Mouse (Mus musculus): ENCODE measurements around the gene March9. TPM values are rescaled to one million over a fixed set of nuclear protein-coding genes. Genes with fewer than 3 reads are reported as not detected.

March9 gene
- polyA plus RNA-seq, 1 experiment = 6.9 TPM

DNA sequence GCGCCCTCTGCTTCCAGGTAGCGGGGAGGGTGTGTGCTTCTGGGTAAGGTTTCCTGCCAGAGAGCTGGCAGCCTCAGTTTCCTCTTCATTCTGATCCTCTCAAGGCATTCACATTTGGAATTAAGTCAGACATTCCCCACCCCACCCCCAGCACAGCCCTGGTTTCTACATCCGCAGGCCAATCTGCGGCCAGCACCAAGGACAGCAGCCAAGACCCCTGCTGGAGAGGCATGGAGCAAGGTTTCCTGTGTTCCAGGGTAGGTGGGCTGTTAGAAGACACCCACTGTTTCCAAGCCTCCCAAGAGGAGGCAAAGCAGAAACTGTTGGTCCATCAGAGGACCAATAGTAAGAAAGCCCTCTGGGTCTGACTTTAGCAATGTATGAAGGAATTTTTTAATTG lies 5.3 kb downstream of the March9 start:
- Histone ChIP-seq H3K27me3 (ENCODE audit: control insufficient read depth, insufficient read depth, low read length) (peaks cover 19% of the 10 kb centered on the region), H3K27ac (ENCODE audit: insufficient read depth, low read depth, low read length) (no peak overlapping the region), H3K4me1 (ENCODE audit: control insufficient read depth, insufficient read depth, insufficient read length, low read length) (peaks cover 6% of the 10 kb centered on the region), H3K36me3 (ENCODE audit: control insufficient read depth, insufficient read depth, low read length) (peaks cover 6% of the 10 kb centered on the region; the same call in 1 of the 2 replicates), H3K4me3 (ENCODE audit: low read depth, low read length) (no peak overlapping the region)
- TF ChIP-seq CTCF (IDR thresholded peaks at IDR 0.05; ENCODE audit: extremely low read depth, insufficient read length, insufficient replicate concordance, low read depth, low read length) = no peak
- 84% methylated on average over 4 of the region's 4 CpGs for WGBS

DNA sequence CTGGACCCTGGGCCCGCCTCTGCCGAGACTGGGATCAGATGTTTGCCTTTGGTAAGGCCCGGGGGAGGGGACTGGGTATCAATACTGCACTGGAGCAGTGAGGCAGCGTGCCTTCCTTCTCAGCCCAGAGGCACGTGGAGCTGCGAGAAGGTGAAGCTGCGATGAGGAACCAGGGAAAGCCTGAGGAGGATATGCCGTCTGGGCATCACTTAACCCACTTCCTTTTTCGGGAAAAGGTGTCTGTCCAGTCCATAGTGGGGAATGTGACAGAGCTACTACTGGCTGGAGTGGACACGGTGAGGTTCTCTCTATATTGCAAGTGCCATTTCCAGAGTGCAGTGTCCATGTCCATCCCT lies 9.9 kb downstream of the March9 start:
- Histone ChIP-seq H3K27me3 (ENCODE audit: control insufficient read depth, insufficient read depth, low read length) (peaks cover 31% of the 10 kb centered on the region), H3K27ac (ENCODE audit: insufficient read depth, low read depth, low read length) (no peak overlapping the region), H3K4me1 (ENCODE audit: control insufficient read depth, insufficient read depth, insufficient read length, low read length) (peaks cover 10% of the 10 kb centered on the region), H3K4me3 (ENCODE audit: low read depth, low read length) (no peak overlapping the region), H3K36me3 (ENCODE audit: control insufficient read depth, insufficient read depth, low read length) (no peaks in the 10 kb centered on the region)
- TF ChIP-seq POLR2A (IDR thresholded peaks at IDR 0.05; ENCODE audit: low read depth, low read length) (no peak), CTCF (IDR thresholded peaks at IDR 0.05; ENCODE audit: extremely low read depth, insufficient read length, insufficient replicate concordance, low read depth, low read length) (no peak)
- WGBS = 11% methylated on average over 10 of the region's 10 CpGs

DNA sequence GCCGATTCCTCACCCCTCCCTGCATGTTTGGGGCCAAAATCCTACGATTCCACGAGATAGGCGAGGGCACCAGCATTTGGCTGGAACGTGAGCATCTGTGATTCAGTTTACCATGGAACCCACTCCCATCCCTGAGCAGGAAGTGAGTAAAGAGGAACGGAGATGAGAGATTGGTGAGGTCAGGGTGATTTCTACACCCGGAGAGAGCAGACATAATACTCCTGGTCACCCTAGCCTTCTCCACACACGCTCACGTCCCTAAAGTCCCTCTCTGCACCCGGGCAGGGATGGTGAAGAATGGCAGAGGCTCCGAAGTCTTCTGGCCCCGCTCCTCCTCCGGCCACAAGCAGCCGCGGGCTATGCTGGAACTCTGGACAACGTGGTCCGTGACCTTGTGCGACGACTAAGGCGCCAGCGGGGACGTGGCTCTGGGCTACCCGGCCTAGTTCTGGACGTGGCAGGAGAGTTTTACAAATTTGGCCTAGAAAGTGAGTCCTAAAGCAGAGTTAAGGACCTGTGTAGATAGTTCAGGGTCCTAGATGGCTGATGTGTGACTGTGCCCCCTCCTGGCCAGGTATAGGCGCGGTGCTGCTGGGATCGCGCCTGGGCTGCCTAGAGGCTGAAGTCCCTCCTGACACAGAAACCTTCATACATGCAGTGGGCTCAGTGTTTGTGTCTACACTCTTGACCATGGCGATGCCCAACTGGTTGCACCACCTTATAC lies 10.4 kb downstream of the March9 start:
- H3K27ac ChIP-seq (ENCODE audit: insufficient read depth, low read depth, low read length) = no peak overlapping the region
- TF ChIP-seq POLR2A (IDR thresholded peaks at IDR 0.05; ENCODE audit: low read depth, low read length) (no peak), CTCF (IDR thresholded peaks at IDR 0.05; ENCODE audit: extremely low read depth, insufficient read length, insufficient replicate concordance, low read depth, low read length) (peak; percentile 49; the same call in 1 of the 2 replicates)
- H3K27me3 ChIP-seq (ENCODE audit: control insufficient read depth, insufficient read depth, low read length) = peaks cover 31% of the 10 kb centered on the region
- H3K36me3 ChIP-seq (ENCODE audit: control insufficient read depth, insufficient read depth, low read length) = no peaks in the 10 kb centered on the region
- 3% methylated on average over 29 of the region's 29 CpGs for WGBS
- H3K4me1 ChIP-seq (ENCODE audit: control insufficient read depth, insufficient read depth, insufficient read length, low read length) = peaks cover 10% of the 10 kb centered on the region
- H3K4me3 ChIP-seq (ENCODE audit: low read depth, low read length) = peak overlapping the region; percentile 36

DNA sequence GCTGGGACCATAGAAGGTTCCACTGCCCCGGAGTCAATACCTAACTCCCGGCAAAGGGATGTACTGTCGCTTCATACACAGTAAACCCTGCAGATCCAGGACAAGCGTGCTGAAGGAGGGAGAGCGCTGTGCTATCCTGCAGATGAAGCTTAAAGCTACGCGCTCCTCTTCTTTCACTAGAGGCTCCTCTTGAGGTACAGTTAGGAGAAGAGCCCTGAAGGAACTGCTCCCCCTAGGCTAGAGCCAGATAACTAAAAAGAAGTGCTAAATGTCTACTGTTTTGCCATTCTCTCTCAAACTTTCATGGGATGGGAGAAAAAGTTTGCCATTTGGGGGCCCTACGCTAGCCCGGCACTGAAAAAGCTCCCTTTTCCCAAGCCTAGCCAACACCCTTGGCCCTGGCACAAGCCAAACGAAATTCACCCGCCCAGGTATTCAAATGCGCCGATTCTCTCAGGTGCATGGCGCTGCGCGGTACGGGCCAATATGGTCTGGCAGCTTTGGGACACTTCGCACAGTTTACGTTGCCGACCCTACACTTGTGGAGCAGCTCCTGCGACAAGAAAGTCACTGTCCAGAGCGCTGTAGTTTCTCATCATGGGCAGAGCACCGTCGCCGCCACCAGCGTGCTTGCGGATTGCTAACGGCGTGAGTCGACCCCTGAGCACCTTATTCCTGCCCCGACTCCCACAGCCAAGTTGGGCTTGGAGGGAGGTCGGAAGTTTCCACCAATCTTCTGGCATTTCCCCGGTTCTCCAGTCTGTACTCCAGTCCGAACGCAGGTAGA lies 11.2 kb downstream of the March9 start:
- Histone ChIP-seq H3K27ac (ENCODE audit: insufficient read depth, low read depth, low read length) (no peak overlapping the region), H3K36me3 (ENCODE audit: control insufficient read depth, insufficient read depth, low read length) (no peaks in the 10 kb centered on the region), H3K27me3 (ENCODE audit: control insufficient read depth, insufficient read depth, low read length) (peaks cover 31% of the 10 kb centered on the region), H3K4me3 (ENCODE audit: low read depth, low read length) (peak overlapping the region; percentile 36), H3K4me1 (ENCODE audit: control insufficient read depth, insufficient read depth, insufficient read length, low read length) (peaks cover 10% of the 10 kb centered on the region)
- WGBS = 3% methylated on average over 35 of the region's 35 CpGs
- TF ChIP-seq CTCF (IDR thresholded peaks at IDR 0.05; ENCODE audit: extremely low read depth, insufficient read length, insufficient replicate concordance, low read depth, low read length) (no peak), POLR2A (IDR thresholded peaks at IDR 0.05; ENCODE audit: low read depth, low read length) (no peak)

DNA sequence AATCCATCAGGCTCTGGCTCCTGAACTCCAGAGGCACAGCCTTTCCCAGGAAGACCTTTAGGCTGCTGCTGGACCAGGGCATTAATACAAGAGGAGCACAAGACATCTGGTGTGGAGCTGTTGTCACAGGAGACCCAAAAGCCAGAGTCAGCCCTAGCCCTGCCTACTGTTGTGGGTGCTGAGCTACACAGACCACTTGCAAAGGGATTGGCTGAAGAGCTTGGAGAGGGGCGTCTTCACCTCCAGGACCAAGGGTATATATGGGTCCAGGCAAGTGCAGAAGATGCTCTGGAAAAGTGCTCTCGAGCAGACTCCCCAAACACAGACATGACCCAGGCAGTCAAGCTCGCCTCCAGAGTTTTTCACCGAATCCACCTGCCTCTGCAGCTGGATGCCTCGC lies 12.0 kb downstream of the March9 start, which contains the start of gene Cyp27b1:
TSS of gene Cyp27b1 (plus strand) at position 297 of the 400 bp plus-strand sequence.
- 48% methylated on average over 5 of the region's 5 CpGs for WGBS

DNA sequence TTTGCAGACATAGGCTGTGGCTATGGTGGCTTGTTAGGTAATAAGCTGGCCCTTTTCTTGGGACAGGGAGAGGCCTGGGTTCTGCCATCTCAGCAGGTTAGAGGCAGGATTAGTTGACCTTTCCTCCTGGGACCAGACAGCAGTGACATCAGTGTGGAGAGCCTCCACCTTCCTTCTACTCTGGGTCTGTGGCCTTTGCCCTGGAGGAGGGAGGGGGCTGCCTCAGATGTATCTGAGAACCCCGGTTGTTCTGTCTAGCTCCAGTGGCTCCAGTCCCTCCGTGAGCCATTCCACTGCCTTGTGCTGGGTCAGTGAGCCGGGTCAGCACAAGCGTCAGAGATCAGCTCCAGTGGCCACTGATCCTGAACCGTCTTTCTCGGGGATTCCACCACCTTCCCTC lies 16.8 kb downstream of the March9 start:
- H3K27ac ChIP-seq (ENCODE audit: insufficient read depth, low read depth, low read length) = no peak overlapping the region
- TF ChIP-seq CTCF (IDR thresholded peaks at IDR 0.05; ENCODE audit: extremely low read depth, insufficient read length, insufficient replicate concordance, low read depth, low read length) = no peak
- TF ChIP-seq POLR2A (IDR thresholded peaks at IDR 0.05; ENCODE audit: low read depth, low read length) = no peak
- H3K4me1 ChIP-seq (ENCODE audit: control insufficient read depth, insufficient read depth, insufficient read length, low read length) = no peaks in the 10 kb centered on the region; the same call in 1 of the 2 replicates
- H3K36me3 ChIP-seq (ENCODE audit: control insufficient read depth, insufficient read depth, low read length) = no peaks in the 10 kb centered on the region
- H3K4me3 ChIP-seq (ENCODE audit: low read depth, low read length) = no peak overlapping the region
- H3K27me3 ChIP-seq (ENCODE audit: control insufficient read depth, insufficient read depth, low read length) = peaks cover 6% of the 10 kb centered on the region; the same call in 1 of the 2 replicates
- WGBS = 95% methylated on average over 6 of the region's 6 CpGs

More for the DNA sequence above, 12.0 kb downstream of the March9 start, which contains the start of gene Cyp27b1:
- Histone ChIP-seq H3K27ac (ENCODE audit: insufficient read depth, low read depth, low read length) (no peak within 1 kb of the TSS), H3K27me3 (ENCODE audit: control insufficient read depth, insufficient read depth, low read length) (peaks cover 31% of the 10 kb centered on the region), H3K4me1 (ENCODE audit: control insufficient read depth, insufficient read depth, insufficient read length, low read length) (peaks cover 10% of the 10 kb centered on the region), H3K4me3 (ENCODE audit: low read depth, low read length) (peak within 1 kb of the TSS; percentile 36), H3K36me3 (ENCODE audit: control insufficient read depth, insufficient read depth, low read length) (no peaks in the 10 kb centered on the region)
- no peak for TF ChIP-seq CTCF (IDR thresholded peaks at IDR 0.05; ENCODE audit: extremely low read depth, insufficient read length, insufficient replicate concordance, low read depth, low read length)
- no peak for TF ChIP-seq POLR2A (IDR thresholded peaks at IDR 0.05; ENCODE audit: low read depth, low read length)
